Mouse (Mus musculus) C2C12 (cell line): ENCODE results near the gene Tex33. TPM values are rescaled to one million over a fixed set of nuclear protein-coding genes. Genes with fewer than 3 reads are reported as not detected.
A peak's percentile ranks its signal among the peaks of the same experiment; 100 is the strongest.

Experiments
- H3K27me3 ChIP-seq: one replicate; pipeline ENCODE4 v1.6.1; 2011; ENCODE audit not compliant: control insufficient read depth, insufficient read depth, insufficient read length
- H3K36me3 ChIP-seq: one replicate; pipeline ENCODE4 v1.6.1; 2011; ENCODE audit not compliant: control insufficient read depth, insufficient read depth
- H3K4me3 ChIP-seq: one replicate; pipeline ENCODE4 v1.5.1; 2011; ENCODE audit warnings: mild to moderate bottlenecking, control low read depth; ENCODE audit not compliant: poor library complexity, insufficient read depth, severe bottlenecking
- H3K79me2 ChIP-seq: one replicate; pipeline ENCODE4 v1.6.1; 2011; ENCODE audit not compliant: control insufficient read depth, insufficient read depth
- H3K79me3 ChIP-seq: one replicate; pipeline ENCODE4 v1.6.1; 2011; ENCODE audit warnings: low read depth, control low read depth
- H3ac ChIP-seq: one replicate; pipeline ENCODE3; 2011; ENCODE audit warnings: low read depth; ENCODE audit not compliant: control insufficient read depth, insufficient read length
- CEBPB ChIP-seq: IDR thresholded peaks from one replicate; pipeline ENCODE4 v1.6.1; 2011; ENCODE audit warnings: low read depth, mild to moderate bottlenecking, control low read depth, moderate library complexity
- CTCF ChIP-seq: IDR thresholded peaks from one replicate; pipeline ENCODE4 v1.5.1; 2011; ENCODE audit not compliant: control insufficient read depth, insufficient read depth, insufficient read length
- FOSL1 ChIP-seq: IDR thresholded peaks from one replicate; pipeline ENCODE4 v1.8.0; 2011; ENCODE audit warnings: mild to moderate bottlenecking, low read length; ENCODE audit not compliant: poor library complexity, insufficient read depth, severe bottlenecking
- MAX ChIP-seq: IDR thresholded peaks from one replicate; pipeline ENCODE4 v1.6.1; 2011; ENCODE audit warnings: mild to moderate bottlenecking, control low read depth
- MYOD1 ChIP-seq: IDR thresholded peaks from one replicate; pipeline ENCODE4 v1.6.1; 2011; ENCODE audit warnings: low read depth; ENCODE audit not compliant: control insufficient read depth, insufficient read length
- MYOG ChIP-seq: IDR thresholded peaks from one replicate; pipeline ENCODE4 v1.6.1; 2011; ENCODE audit not compliant: control insufficient read depth, insufficient read length; ENCODE audit errors: extremely low read depth
- USF1 ChIP-seq: IDR thresholded peaks from one replicate; pipeline ENCODE4 v1.6.1; 2011; ENCODE audit warnings: low read depth, mild to moderate bottlenecking, control low read depth, moderate library complexity
- polyA plus RNA-seq: library from polyadenylated mRNA; unstranded; fragments of >200 nt; fragmentation: generic; extraction: Trizol; gene quantifications from one replicate; pipeline ENCODE4 v1.2.1, GENCODE M21; 2012; ENCODE audit warnings: missing spikeins

The Tex33 gene
- polyA plus RNA-seq, 1 experiment = not detected

DNA sequence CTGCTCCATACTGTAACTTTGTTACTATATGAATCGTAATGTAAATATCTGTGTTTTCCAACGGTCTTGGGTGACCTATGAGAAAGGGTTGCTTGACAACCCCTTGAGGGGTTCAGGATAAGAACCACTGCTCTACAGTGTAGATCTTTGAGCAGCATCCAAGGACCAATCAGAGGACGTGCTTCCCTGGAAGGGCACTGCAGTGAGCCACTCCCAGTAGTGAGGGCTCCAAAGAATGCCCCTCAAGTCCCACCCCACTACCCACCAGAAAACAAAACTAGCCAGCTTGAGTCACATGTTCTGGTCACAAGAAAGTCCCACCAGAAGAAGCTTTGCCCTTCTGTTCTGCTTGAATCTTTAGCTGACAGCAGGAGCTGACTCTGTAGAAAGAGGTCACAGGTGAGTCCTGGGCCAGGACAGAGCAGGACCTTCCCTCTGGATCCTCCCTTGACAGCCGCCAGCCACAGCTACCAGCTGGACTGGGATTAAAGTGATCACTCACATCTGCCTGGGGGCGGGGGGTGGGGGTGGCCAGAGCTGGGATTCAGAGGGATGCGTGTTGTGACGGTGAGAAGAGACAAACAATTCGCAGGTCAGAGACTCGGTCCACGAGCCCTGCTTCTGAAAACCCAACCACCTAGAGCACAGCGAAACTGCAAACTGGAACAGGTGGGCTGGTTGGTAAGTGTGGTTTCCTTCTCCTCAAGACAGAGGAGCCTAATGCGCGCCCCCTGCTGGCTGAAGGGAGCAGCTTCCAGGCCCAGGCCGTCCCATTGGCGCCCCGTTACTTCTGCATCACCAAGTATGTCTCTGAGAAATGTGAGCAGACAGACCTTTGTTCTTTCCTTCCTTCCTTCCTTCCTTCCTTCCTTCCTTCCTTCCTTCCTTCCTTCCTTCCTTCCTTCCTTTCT, 26.6 kb upstream of the Tex33 start:
- Histone ChIP-seq H3K27me3 (peaks cover 33% of the 10 kb centered on the region), H3K79me3 (no peaks in the 10 kb centered on the region), H3ac (no peak overlapping the region), H3K4me3 (no peak overlapping the region), H3K79me2 (no peaks in the 10 kb centered on the region), H3K36me3 (no peaks in the 10 kb centered on the region)
- TF ChIP-seq MYOG (no peak), CEBPB (no peak), CTCF (peak; percentile 96), MAX (no peak)

GRCm38 (mm10) chr15:78420395-78420794, 24.7 kb upstream of the Tex33 start:
- TF ChIP-seq FOSL1 = no peak
- no peak for TF ChIP-seq MYOD1
- TF ChIP-seq CEBPB = no peak
- TF ChIP-seq MYOG = no peak
- no peak for TF ChIP-seq USF1
- TF ChIP-seq MAX = no peak
- no peak for TF ChIP-seq CTCF
- H3K79me3 ChIP-seq = no peaks in the 10 kb centered on the region
- peaks cover 25% of the 10 kb centered on the region for H3K27me3 ChIP-seq
- no peak overlapping the region for H3ac ChIP-seq
- no peaks in the 10 kb centered on the region for H3K79me2 ChIP-seq
- H3K36me3 ChIP-seq = no peaks in the 10 kb centered on the region
- H3K4me3 ChIP-seq = no peak overlapping the region

DNA sequence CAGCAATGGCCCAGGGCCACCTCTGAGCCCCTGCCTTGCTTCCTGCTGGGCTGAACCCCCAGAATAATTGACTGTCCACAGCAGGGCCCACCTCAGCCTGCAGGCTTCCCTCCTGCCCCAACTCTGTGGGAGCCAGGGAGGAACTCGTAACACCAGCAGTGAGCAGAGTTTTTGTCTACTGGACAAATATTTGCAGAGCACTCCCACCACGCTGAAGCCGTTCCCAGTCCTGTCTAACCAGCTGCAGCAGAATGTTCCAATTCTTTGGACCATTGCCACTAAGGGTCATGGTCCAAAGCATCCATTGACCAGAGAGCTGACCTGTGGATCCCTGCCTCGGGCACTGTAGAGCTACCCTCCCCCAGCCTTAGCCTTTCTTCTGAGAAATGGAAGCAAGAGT, 21.2 kb upstream of the Tex33 start:
- no peak for TF ChIP-seq FOSL1
- TF ChIP-seq MYOD1 = no peak
- no peak for TF ChIP-seq USF1
- TF ChIP-seq CEBPB = no peak
- no peak for TF ChIP-seq CTCF
- no peak for TF ChIP-seq MYOG
- no peak for TF ChIP-seq MAX
- no peak overlapping the region for H3ac ChIP-seq
- H3K27me3 ChIP-seq = peaks cover 14% of the 10 kb centered on the region
- H3K36me3 ChIP-seq = no peaks in the 10 kb centered on the region
- no peaks in the 10 kb centered on the region for H3K79me3 ChIP-seq
- no peak overlapping the region for H3K4me3 ChIP-seq
- H3K79me2 ChIP-seq = no peaks in the 10 kb centered on the region

DNA sequence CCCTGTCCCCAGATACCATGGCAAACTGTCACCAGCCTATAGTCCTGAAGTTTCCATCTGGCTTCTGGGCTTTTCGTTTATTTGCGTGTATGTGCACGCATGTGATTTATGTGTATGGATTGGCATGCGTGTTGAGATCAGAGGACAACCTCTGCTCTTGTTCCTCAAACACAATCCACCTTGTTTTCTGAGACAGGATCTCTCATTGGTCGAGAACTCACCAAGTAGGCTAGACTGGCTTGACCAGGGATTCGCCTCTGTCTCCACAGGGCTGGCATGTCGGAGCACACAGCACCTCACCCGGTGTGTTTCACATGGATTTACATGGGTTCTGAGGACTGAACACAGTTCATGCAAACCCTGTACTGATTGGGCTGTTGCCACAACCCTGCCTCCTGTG, 18.4 kb upstream of the Tex33 start:
- no peaks in the 10 kb centered on the region for H3K36me3 ChIP-seq
- TF ChIP-seq CEBPB = no peak
- TF ChIP-seq FOSL1 = no peak
- no peak for TF ChIP-seq CTCF
- no peak for TF ChIP-seq MYOG
- no peak for TF ChIP-seq USF1
- TF ChIP-seq MYOD1 = no peak
- TF ChIP-seq MAX = no peak
- H3K4me3 ChIP-seq = no peak overlapping the region
- no peak overlapping the region for H3ac ChIP-seq
- no peaks in the 10 kb centered on the region for H3K79me3 ChIP-seq
- H3K27me3 ChIP-seq = peaks cover 7% of the 10 kb centered on the region
- no peaks in the 10 kb centered on the region for H3K79me2 ChIP-seq

DNA sequence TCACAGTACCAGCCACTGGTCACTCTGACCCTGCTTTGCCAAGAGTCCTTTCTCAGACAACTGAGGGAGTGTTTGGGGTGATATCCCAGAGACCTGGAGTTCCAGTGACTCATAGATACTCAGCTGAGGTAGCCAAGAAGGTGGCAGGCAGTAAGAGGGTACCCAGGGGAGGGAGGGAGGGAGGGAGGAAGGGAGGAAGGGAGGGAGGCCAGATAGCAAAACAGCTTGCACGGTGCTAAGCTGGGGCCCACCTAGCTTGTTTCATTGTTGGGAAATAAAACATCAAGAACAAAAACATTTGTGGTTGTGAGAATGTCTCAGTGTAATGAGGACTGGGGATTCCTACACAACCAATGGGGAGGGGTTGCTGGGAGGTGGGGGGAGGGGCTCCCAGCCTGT, 18.0 kb upstream of the Tex33 start:
- H3ac ChIP-seq = no peak overlapping the region
- no peaks in the 10 kb centered on the region for H3K36me3 ChIP-seq
- H3K79me3 ChIP-seq = no peaks in the 10 kb centered on the region
- no peaks in the 10 kb centered on the region for H3K79me2 ChIP-seq
- no peak overlapping the region for H3K4me3 ChIP-seq
- peaks cover 3% of the 10 kb centered on the region for H3K27me3 ChIP-seq
- TF ChIP-seq MAX (no peak), CEBPB (no peak), CTCF (no peak), FOSL1 (no peak)

DNA sequence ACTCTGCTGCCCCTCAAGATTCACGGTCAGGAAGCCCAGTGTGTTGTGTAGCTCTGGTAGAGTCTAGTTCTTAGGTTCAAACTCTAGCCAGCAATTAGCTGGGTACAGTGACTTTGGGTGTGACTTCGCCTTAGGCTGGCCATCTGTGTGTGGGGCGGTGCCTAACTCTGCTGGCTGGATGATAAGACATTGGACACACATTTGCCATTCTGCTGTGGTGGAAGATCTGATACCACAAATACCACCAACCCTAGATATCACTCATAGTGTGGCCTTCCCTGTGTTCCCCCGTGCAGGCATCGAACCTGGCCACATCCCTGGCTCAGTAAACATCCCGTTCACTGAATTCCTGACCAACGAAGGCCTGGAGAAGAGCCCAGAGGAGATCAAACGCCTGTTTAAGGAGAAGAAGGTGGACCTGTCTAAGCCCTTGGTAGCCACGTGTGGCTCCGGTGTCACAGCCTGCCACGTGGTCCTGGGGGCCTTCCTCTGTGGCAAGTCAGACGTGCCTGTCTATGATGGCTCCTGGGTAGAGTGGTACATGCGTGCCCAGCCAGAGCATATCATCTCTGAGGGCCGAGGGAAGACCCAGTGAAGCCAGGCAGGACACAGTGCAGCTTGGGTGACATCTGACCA, 17.5 kb upstream of the Tex33 start:
- no peaks in the 10 kb centered on the region for H3K79me2 ChIP-seq
- no peaks in the 10 kb centered on the region for H3K36me3 ChIP-seq
- H3K27me3 ChIP-seq = no peaks in the 10 kb centered on the region
- no peak overlapping the region for H3K4me3 ChIP-seq
- no peaks in the 10 kb centered on the region for H3K79me3 ChIP-seq
- TF ChIP-seq CTCF = no peak
- TF ChIP-seq MAX = no peak
- TF ChIP-seq MYOG = no peak
- TF ChIP-seq FOSL1 = no peak
- no peak for TF ChIP-seq USF1
- TF ChIP-seq MYOD1 = no peak
- no peak for TF ChIP-seq CEBPB
- no peak overlapping the region for H3ac ChIP-seq
